Mouse (Mus musculus): ENCODE data around the gene Ptgr2.
"Not testable (repeated sequence)": the region's sequence is repeated elsewhere in the genome, so short reads cannot be mapped to it uniquely, and the experiment has no call there.

Ptgr2 gene

DNA sequence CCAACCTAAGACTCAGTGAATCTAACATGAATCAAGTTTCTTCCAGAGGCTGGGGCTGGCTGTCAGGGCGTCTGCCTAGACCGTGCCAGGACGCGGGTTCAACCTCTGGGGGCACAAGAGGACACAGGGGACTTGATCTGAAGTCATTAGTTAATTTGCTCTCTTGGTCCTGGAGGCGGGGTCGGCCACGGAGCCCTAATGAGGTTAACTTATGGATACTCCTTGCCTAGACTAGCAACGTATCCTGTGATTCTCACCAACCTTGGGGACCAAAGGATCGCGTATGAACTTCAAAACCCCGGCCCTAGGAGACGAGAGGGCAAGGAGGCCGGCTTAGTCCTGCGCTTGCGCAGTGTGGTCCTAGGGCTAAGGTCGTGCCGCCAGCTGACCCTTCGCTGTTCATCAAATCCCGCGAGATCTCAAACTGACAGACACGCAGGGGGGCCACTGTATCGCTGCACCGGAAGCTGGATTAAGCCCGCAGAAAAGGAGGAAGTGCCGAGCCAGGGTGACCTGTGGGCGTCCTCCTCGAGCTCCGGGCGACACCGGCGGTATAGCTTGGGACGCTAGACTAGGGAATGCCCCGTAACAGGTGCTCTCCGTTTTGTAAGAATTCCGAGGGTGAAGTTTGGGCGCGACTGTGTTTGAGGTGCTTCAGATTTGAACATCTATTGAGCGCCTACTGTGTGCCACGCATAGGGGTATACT lies at the start of gene Ptgr2:
Gene Ptgr2 (plus strand): TSS at position 348 of the 708 bp plus-strand sequence.
- in situ Hi-C loops (cut with MboI; ENCODE audit: unreplicated experiment in 2 of 2) = no loop called here

DNA sequence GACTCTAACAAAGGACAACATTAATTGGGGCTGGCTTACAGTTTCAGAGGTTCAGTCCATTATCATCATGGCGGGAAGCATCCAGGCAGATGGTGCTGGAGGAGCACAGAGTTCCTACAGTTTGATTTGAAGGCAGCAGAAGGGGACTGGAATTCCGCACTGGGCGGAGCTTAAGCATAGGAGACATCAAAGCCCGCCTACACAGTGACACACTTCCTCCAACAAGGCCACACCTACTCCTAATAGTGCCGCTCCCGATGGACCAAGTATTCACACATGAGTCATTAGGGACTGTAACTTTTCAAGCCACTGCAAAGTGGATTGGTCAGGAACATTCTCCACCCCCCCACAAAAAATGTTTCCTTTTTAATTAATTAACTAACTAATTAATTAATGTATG lies 49.5 kb upstream of the Ptgr2 start:
- in situ Hi-C loops (cut with MboI; ENCODE audit: unreplicated experiment in 2 of 2) = no loop called here

DNA sequence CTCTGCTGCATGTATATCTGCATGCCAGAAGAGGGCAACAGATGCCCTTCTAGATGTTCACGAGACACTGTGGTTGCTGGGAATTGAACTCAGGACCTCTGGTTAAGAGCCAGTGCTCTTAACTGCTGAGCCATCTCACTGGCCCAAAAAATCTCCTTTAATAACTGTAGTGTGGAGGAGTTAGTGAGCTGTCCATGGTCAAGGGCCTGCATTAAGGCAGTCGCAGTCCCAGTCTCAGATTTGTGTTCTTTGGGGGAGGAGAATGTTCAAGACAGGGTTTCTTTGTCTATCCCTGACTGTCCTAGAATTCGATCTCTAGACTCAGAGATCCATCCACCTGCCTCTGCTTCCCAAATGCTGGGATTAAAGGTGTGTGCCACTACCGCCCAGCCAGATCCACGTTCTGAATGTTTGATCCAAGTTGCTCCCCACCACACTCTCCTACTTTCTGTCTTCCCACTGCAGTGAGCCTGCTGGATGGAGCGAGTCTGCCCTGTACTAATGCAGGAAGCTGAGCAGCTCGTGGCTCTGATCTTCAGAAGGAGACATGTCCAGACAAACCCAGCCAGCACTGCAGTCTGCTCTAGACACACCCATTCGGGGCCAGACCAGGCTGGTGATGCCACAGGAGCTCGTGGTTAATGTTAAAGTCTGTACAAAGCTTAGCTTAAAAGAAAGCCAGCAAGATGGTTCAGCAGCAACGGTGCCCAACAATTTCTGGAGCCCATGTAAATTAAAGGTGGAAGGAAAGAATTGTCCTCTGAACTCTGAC lies 48.9 kb upstream of the Ptgr2 start:
- in situ Hi-C loops (cut with MboI; ENCODE audit: unreplicated experiment in 2 of 2) = no loop called here

DNA sequence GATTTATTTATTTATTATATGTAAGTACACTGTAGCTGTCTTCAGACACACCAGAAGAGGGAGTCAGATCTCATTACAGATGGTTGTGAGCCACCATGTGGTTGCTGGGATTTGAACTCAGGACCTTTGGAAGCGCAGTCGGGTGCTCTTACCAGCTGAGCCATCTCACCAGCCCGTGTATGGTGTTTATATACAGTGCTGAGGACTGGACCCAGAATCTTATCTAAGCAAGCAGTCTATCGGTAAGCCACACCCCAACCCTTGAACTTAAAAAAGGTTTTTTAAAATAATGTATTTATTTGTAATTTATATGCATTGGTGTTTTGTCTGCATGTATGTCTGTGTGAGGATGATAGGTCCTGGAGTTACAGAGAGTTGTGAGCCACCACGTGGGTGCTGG lies 48.0 kb upstream of the Ptgr2 start:
- in situ Hi-C loops (cut with MboI; ENCODE audit: unreplicated experiment in 2 of 2) = not testable (repeated sequence)

DNA sequence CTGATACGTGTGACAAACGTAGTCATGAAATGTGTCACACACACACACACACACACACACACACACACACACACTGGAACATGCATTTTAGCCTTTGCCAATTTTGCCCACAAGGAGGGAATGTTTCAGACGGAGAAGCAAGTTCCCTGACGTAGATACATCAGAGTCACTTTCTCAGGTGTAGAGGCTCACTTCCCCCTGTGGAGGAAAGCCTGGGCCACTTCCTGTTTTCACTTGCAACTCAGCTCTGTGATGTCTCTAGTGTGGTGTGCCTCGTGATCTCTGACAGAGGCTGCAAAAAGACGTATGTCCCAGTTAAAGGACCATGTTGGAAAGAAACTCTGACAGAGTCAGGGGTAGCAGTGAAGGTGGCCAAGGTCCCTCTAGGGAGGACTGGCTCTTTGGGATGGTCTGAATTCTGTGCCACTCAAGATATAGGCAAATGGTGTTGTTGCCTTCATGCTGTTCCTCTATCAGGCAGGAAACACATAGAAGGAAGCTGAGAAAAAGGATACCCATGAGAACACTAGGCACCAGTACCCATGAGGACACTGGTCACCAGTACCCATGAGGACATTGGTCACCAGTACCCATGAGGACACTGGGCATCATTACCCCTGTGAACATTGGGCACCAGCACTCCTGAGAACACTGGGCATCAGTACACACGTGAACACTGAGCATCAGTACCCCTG lies 41.8 kb upstream of the Ptgr2 start:
- in situ Hi-C loops (cut with MboI; ENCODE audit: unreplicated experiment in 2 of 2) = no loop called here

DNA sequence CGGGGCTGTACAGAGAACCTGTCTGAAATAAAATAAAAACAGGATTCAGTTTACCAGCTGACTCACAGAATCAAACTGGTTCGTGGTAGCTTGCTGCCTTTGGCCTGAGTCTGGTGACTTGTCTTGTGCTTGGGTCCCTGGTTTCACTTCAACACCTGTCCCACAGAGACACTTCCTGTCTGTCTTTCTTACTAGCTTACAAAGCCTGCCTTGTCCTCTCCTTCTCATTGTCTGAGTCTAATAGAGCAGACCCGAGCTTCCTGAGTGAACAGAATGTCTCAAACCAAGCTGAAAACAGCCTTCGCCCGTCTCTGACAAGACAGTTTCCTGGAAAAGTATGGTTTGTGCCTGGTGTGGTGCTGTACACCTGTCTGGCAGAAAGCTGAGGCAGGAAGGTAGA lies 39.3 kb upstream of the Ptgr2 start:
- in situ Hi-C loops (cut with MboI; ENCODE audit: unreplicated experiment in 2 of 2) = loop anchor here (5.0 kb wide), 2 partner anchors 33 to 83 kb away; no protein-coding TSS in a partner anchor

DNA sequence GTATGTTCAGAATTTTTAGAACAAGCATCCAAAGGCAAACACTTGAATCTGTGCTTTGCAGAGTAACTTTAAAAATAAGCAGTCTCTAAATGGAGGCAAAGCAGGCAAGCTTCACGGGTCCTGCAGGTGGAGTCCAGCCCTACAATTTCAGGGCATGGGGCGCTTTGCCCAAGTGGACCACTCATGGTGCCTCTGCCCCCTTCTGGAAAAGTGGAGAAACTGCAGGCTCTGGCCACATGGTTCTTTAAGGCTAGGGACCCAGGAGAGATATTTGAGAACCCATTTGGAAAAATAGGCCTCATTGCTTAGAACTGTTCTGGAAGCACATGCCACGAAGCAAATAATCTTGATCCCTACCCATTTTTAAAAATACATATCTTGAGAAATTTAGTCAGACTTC lies 35.8 kb upstream of the Ptgr2 start:
- in situ Hi-C loops (cut with MboI; ENCODE audit: unreplicated experiment in 2 of 2) = loop anchor here (5.0 kb wide), 2 partner anchors 37 to 87 kb away; no protein-coding TSS in a partner anchor

DNA sequence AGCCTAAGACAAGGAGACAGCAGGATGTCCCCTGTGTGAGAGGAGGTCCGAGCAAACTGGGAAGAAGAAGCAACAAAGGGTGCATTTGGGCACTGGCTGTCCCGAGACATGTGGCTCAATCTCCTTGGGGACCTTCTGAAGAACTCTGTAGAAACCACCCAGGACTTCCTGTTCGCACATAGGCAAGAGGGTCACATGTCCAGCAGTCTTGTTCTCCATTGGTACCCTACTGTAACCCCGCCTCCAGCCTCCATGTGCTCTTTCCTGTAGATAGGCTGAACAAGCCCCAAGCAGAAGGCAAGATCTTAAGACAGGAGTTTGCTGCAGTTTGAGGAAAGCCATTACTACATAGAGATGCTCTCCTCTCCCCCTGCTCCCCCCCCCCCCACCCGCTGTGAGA lies 32.2 kb upstream of the Ptgr2 start:
- in situ Hi-C loops (cut with MboI; ENCODE audit: unreplicated experiment in 2 of 2) = loop anchor here (5.0 to 25.0 kb wide), 3 partner anchors 91 to 541 kb away; partner anchors contain the start of gene Riox1 (in 1 of the 2)

DNA sequence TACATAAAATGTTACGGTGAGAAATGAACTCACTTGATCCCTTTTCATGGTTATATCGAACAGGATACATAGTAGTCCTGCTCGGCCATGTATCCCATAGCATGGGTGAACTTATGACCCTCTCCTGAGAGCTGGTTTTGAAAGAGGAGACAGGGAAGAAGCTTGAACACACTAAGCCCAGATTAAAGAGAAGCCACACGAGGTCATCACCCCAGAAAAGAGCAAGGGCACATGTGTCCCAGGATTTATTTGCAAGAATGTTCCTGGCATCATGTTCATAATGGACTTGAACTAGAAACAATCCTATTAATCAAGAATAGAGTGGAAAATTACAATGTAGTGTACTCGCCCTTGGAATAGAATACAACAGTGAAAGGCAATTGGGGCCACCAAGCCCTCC lies 30.1 kb upstream of the Ptgr2 start:
- in situ Hi-C loops (cut with MboI; ENCODE audit: unreplicated experiment in 2 of 2) = loop anchor here (5.0 to 25.0 kb wide), 3 partner anchors 93 to 543 kb away; partner anchors contain the start of gene Riox1 (in 1 of the 2)

DNA sequence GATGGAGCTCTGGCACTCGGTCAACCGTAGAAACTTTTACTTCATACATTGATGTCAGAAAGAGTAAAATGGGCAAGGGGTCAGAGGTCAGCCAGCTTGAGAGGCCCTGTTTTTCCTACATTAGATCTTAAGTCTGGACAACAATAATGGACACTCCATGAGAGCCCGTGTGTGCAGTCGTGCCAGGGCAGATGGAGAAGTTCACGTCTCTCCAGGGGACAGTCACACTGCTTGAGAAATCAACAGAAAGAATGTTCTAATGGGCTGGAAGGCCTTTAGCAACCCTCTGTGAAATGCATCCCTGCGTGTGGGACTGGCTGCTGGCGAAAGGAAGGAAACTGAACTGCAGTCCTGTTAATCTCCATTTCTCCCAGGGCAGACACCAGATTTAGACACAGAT lies 24.7 kb upstream of the Ptgr2 start:
- in situ Hi-C loops (cut with MboI; ENCODE audit: unreplicated experiment in 2 of 2) = loop anchor here (25.0 kb wide), 2 partner anchors 298 to 548 kb away; partner anchors contain the start of gene Riox1 (in 1 of the 2)

DNA sequence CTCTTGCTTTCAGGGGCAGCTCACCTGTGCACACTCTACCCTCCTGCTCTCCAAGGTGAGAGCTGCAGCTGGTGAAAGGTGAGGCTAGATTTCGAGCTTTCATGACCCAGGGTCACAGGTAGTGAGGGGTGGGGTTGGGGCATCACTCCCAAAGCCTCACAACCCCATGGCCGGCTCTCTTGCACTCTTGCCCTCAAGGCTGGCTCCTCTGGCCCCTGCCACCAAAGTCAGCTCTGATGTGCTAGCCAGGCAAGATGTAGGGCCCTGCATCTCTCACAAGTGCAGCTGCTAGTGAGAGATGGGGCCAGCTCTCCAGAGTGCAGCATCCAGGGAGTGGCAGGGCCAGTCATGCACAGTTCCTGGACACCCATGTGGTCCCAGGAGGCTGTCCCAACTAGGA lies 17.8 kb upstream of the Ptgr2 start:
- in situ Hi-C loops (cut with MboI; ENCODE audit: unreplicated experiment in 2 of 2) = loop anchor here (25.0 kb wide), 2 partner anchors 305 to 555 kb away; partner anchors contain the start of gene Riox1 (in 1 of the 2)

DNA sequence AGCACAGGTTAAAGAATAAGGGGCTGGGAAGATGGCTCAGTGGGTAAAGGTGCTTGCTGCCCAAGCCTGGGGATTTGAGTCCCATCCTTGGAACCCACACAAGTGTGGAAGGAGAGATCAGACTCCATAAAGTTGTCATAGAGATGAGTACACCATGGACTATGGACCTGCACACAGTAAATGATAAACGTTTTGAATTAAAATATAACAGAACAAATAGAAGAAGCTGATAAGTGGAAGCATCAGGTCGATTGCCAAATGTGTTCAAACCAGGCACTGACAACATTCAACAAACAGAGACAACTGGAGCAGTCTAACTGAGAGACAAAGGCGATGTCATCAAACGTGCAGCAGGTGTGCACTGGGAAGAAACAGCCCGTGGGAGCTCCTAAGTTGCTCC lies 11.7 kb upstream of the Ptgr2 start:
- in situ Hi-C loops (cut with MboI; ENCODE audit: unreplicated experiment in 2 of 2) = loop anchor here (10.0 to 25.0 kb wide), 3 partner anchors 309 to 561 kb away; partner anchors contain the start of gene Riox1 (in 1 of the 2)

DNA sequence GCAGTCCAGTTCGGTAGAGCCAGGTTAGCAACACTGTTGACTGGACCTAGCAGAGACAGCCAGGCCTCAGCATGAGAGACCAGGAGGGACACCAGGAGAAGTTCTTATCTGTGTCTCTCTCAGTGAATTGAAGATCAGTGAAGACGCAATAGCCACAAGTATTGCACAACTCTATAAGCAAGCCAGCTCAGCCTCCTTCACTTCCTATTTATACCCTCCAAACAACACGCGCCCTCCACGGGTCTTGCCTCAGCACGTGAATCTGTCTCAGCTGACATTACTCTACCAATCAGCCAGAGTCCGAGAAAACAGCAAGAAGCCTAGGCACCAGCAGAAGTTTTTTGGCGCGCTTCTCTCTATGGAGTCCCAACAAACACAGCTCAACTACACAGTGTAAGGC lies 9.7 kb upstream of the Ptgr2 start:
- in situ Hi-C loops (cut with MboI; ENCODE audit: unreplicated experiment in 2 of 2) = loop anchor here in 1 of 2 experiments (10.0 kb wide), 1 partner anchor 310 kb away; no protein-coding TSS in a partner anchor

DNA sequence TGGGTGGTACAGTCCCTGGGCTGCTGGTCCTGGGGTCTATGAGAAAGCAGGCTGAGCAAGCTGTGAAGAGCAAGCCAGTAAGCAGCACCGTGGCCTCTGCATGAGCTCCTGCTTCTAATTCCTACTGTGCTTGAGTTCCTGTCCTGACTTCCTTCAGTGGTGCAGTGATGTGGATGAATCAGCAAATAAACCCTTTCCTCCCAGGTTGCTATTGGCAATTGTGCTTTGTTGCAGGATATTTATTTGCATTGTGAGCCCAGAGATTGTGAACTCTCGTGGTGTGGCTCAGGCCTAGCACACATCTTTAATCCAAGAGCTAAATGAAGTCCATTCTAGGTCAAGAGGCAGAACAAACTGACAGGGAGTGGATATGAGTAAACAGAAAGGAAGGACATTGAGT lies 8.7 kb upstream of the Ptgr2 start:
- in situ Hi-C loops (cut with MboI; ENCODE audit: unreplicated experiment in 2 of 2) = loop anchor here in 1 of 2 experiments (10.0 kb wide), 1 partner anchor 311 kb away; no protein-coding TSS in a partner anchor

DNA sequence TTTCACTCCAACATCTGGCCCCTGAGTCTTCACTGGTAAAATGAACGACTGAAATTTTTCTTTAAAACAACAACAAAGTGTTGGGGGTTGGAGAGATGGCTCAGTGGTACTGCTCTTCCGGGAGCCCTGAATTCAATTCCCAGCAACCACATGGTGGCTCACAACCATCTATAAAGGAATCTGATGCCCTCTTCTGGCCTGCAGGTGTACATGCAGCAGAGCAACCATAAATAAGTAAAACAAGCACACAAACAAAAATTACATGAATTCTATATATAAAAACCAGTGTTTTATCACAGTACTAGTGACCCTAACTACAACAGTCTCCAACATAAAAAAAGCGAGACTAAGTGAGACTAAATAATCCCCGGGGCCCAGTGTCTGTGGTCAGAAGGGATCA lies 8.2 kb upstream of the Ptgr2 start:
- in situ Hi-C loops (cut with MboI; ENCODE audit: unreplicated experiment in 2 of 2) = loop anchor here in 1 of 2 experiments (10.0 kb wide), 1 partner anchor 312 kb away; no protein-coding TSS in a partner anchor

DNA sequence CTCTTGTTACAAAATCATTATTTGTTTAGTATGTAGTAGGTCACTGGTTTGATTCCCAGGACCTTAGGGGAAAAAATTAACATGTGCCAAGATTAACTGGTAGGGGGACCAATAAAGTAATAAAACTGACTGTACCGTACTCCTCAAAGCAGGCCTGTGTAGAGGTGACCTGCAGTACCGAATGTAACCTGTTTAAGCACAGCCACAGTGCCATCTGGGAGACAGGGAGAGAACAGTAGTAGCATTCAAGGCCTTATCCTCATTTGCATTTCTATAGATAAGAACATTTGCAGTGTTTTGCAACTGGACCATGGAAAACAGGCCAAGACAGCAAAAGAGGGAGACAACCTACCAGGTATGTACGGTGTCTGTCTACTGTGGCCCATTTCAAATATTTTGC lies 7.2 kb upstream of the Ptgr2 start:
- in situ Hi-C loops (cut with MboI; ENCODE audit: unreplicated experiment in 2 of 2) = loop anchor here in 1 of 2 experiments (10.0 kb wide), 1 partner anchor 313 kb away; no protein-coding TSS in a partner anchor

DNA sequence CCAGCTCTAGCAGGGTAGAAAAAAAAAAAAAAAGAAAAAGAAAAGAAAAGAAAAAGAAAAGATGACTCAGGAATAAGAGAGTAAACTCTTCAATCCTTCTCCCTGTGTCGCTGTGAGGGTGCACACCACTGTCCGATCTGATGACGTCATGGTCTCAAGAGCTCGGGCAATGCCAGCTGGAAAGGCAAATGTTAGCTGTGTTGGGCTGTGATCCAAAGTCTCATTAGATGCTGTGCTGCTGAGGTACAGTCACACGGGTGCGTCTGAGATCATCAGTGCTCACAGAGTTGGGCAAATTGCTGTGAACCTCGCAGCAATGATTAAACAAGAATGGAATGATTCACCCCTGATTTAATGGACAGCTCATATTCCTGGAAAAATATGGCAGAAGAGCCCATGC lies 6.1 kb upstream of the Ptgr2 start:
- in situ Hi-C loops (cut with MboI; ENCODE audit: unreplicated experiment in 2 of 2) = loop anchor here in 1 of 2 experiments (10.0 kb wide), 1 partner anchor 314 kb away; no protein-coding TSS in a partner anchor

DNA sequence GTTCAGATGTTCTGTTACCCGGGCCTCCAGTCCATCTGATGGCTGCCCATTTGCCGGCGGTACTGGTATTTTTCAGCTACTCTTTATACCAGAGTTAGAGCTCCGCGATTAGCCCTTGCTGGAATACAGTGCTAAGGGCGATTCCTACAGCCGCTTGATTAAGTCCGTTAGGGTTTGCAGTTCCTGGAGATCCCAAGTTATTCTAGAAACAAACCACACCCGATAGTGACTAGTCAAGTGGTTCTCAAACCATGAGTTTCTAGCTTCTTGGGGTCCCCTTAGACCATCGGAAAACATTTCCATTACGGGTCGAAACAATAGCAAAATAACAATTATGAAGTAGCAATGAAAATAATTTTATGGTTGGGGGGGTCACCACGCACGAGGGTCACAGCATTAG lies 641 bp upstream of the Ptgr2 start:
- in situ Hi-C loops (cut with MboI; ENCODE audit: unreplicated experiment in 2 of 2) = no loop called here

DNA sequence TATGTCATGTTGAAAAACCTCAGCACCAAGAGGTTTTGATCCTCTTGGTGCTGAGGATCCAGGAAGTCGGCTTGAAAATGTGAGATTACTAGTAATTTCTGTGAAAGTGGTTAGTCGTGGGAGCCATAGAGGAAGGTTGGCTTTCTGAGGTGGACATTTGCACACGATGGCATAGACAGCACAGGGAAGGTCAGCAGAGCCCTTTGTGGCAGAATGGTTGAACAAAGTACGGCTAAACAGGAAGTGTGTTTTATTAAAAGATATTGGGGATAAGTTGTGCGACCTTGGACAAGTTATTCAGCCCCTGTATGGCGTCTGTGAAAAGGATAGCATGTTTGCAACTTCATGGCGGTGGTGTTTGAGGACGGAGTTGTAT lies 549 bp downstream of the Ptgr2 start:
- in situ Hi-C loops (cut with MboI; ENCODE audit: unreplicated experiment in 2 of 2) = no loop called here

DNA sequence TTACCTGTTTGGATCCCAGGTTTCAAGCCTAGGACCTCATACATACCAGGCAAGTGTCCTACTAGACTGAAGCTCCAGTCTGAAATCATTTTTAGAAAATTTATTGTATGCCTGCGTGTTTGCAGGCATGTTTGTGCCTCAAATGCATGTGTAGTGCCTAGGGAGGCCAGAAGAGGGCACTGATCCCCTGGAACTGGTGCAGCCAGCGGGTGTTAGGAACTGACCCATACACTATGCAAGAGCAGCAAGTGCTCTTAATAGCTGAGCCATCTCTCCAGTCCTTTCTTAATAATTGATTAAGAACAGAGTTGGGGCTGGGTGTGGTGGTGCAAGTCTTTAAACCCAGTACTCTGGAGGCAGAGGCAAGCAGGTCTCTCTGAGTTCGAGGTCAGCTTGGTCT lies 3.4 kb downstream of the Ptgr2 start:
- in situ Hi-C loops (cut with MboI; ENCODE audit: unreplicated experiment in 2 of 2) = no loop called here

DNA sequence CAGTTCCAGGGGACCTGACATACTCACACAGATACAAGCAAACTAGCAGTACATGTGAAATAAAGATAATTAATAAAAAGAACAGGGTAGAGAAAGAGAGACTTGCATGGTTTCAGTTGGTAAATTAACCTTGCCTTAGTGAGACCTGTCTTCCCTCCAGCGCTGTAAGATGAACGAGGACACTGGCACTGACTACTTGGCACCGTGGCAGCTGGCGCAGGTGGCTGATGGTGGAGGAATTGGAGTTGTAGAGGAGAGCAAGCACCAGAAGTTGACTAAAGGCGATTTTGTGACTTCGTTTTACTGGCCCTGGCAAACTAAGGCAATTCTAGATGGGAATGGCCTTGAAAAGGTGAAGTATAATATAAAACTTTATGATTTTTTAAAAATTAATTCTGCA lies 12.8 kb downstream of the Ptgr2 start:
- in situ Hi-C loops (cut with MboI; ENCODE audit: unreplicated experiment in 2 of 2) = no loop called here

Measured in v-Abl transformed pro-B cells (cell line).